Mouse (Mus musculus): Measurements from ENCODE around the gene Igf2bp2. TPM values are rescaled to one million over a fixed set of nuclear protein-coding genes. Genes with fewer than 3 reads are reported as not detected.

Igf2bp2 gene
- total and polyA plus RNA-seq, 3 experiments = 0.43 to 1.5 (median 0.51) TPM

GRCm38 (mm10) chr16:22160386-22161145, 2.5 kb downstream of the Igf2bp2 start:
- TF ChIP-seq EP300 (IDR thresholded peaks at IDR 0.05; ENCODE audit: low read length) (no peak), SMC3 (IDR thresholded peaks at IDR 0.05; ENCODE audit: low read depth, low read length) (no peak), TBP (conservative IDR thresholded peaks at IDR 0.05; ENCODE audit: low read depth, low read length) (no peak), SIN3A (IDR thresholded peaks at IDR 0.05; ENCODE audit: low read length) (no peak), USF2 (conservative IDR thresholded peaks at IDR 0.05; ENCODE audit: low read depth, low read length) (no peak), ZNF384 (IDR thresholded peaks at IDR 0.05; ENCODE audit: low read depth, low read length) (no peak), MXI1 (IDR thresholded peaks at IDR 0.05; ENCODE audit: low read depth, low read length) (no peak), JUND (conservative IDR thresholded peaks at IDR 0.05; ENCODE audit: low read depth, low read length) (no peak), PAX5 (IDR thresholded peaks at IDR 0.05; ENCODE audit: low read length) (no peak)
- Histone ChIP-seq H3K79me2 (replicated peaks; ENCODE audit: control insufficient read depth, extremely low read depth, insufficient read depth, poor library complexity, severe bottlenecking) (no peaks in the 10 kb centered on the region), H3K27me3 (replicated peaks) (no peaks in the 10 kb centered on the region), H3K9ac (ENCODE audit: insufficient read depth, low read depth) (no peak overlapping the region), H3K4me3 (replicated peaks in 1 of 3; ENCODE audit: low read depth in 2 of 3, low read length in 2 of 3, poor library complexity in 1 of 3) (no peak overlapping the region), H3K27ac (ENCODE audit: insufficient read depth, low read depth) (no peak overlapping the region), H3K9me3 (replicated peaks; ENCODE audit: low read length) (peaks cover 22% of the 10 kb centered on the region), H3K4me1 (ENCODE audit: control insufficient read depth in 1 of 2, insufficient read depth in 2 of 2) (no peaks in the 10 kb centered on the region), H3K36me3 (replicated peaks in 1 of 2; ENCODE audit: control insufficient read depth in 1 of 2, insufficient read depth in 1 of 2, low read length in 1 of 2) (no peaks in the 10 kb centered on the region), H3K4me2 (ENCODE audit: insufficient read depth, low read depth, poor library complexity, severe bottlenecking) (no peak overlapping the region)
- dilution Hi-C loops (cut with MboI; ENCODE audit: extremely low pct_ligation_motif_present, extremely low pct_unique_long_range_greater_than_20kb, low sequenced_read_pairs) (no loop called here), in situ Hi-C loops (cut with MboI; ENCODE audit: low pct_ligation_motif_present, low pct_unique_long_range_greater_than_20kb, low sequenced_read_pairs) (no loop called here)
- no peak for DNase-seq (ENCODE audit: extremely low read depth)

- Histone ChIP-seq H3K4me1 (ENCODE audit: control insufficient read depth in 1 of 2, insufficient read depth in 2 of 2) (peaks cover 2 to 12% of the 10 kb centered on the region in 2 experiments), H3K9me3 (replicated peaks; ENCODE audit: low read length) (no peaks in the 10 kb centered on the region), H3K27ac (ENCODE audit: insufficient read depth, low read depth) (no peak overlapping the region), H3K4me2 (ENCODE audit: insufficient read depth, low read depth, poor library complexity, severe bottlenecking) (no peak overlapping the region), H3K4me3 (replicated peaks in 1 of 3; ENCODE audit: low read depth in 2 of 3, low read length in 2 of 3, poor library complexity in 1 of 3) (no peak overlapping the region), H3K36me3 (replicated peaks in 1 of 2; ENCODE audit: control insufficient read depth in 1 of 2, insufficient read depth in 1 of 2, low read length in 1 of 2) (no peaks in the 10 kb centered on the region), H3K79me2 (replicated peaks; ENCODE audit: control insufficient read depth, extremely low read depth, insufficient read depth, poor library complexity, severe bottlenecking) (no peaks in the 10 kb centered on the region), H3K9ac (ENCODE audit: insufficient read depth, low read depth) (no peak overlapping the region), H3K27me3 (replicated peaks) (no peaks in the 10 kb centered on the region)
- dilution Hi-C loops (cut with MboI; ENCODE audit: extremely low pct_ligation_motif_present, extremely low pct_unique_long_range_greater_than_20kb, low sequenced_read_pairs) = no loop called here
- DNase-seq (ENCODE audit: extremely low read depth) = no peak
- no peak for TF ChIP-seq TCF12 (IDR thresholded peaks at IDR 0.05; ENCODE audit: low read depth, low read length)
- in situ Hi-C loops (cut with MboI; ENCODE audit: low pct_ligation_motif_present, low pct_unique_long_range_greater_than_20kb, low sequenced_read_pairs) = no loop called here
These were observed 10.1 kb downstream of the Igf2bp2 start for GRCm38 (mm10) chr16:22152941-22153444.

- H3K4me2 ChIP-seq (ENCODE audit: insufficient read depth, low read depth, poor library complexity, severe bottlenecking) = no peak overlapping the region
- H3K4me1 ChIP-seq (ENCODE audit: control insufficient read depth in 1 of 2, insufficient read depth in 2 of 2) = peaks cover 5 to 12% of the 10 kb centered on the region in 2 experiments
- in situ Hi-C loops (cut with MboI; ENCODE audit: low pct_ligation_motif_present, low pct_unique_long_range_greater_than_20kb, low sequenced_read_pairs) (no loop called here), dilution Hi-C loops (cut with MboI; ENCODE audit: extremely low pct_ligation_motif_present, extremely low pct_unique_long_range_greater_than_20kb, low sequenced_read_pairs) (no loop called here)
- no peaks in the 10 kb centered on the region for H3K36me3 ChIP-seq (replicated peaks in 1 of 2; ENCODE audit: control insufficient read depth in 1 of 2, insufficient read depth in 1 of 2, low read length in 1 of 2)
- no peaks in the 10 kb centered on the region for H3K79me2 ChIP-seq (replicated peaks; ENCODE audit: control insufficient read depth, extremely low read depth, insufficient read depth, poor library complexity, severe bottlenecking)
- no peak for TF ChIP-seq KAT2A (IDR thresholded peaks at IDR 0.05; ENCODE audit: insufficient replicate concordance, low read length)
- TF ChIP-seq MXI1 (IDR thresholded peaks at IDR 0.05; ENCODE audit: low read depth, low read length) = no peak
- TF ChIP-seq HCFC1 (IDR thresholded peaks at IDR 0.05; ENCODE audit: low read depth, low read length) = no peak
- TF ChIP-seq JUN (IDR thresholded peaks at IDR 0.05; ENCODE audit: insufficient read depth, low read depth, low read length) = no peak
- TF ChIP-seq MAZ (IDR thresholded peaks at IDR 0.05; ENCODE audit: low read depth, low read length) = no peak
- no peak for TF ChIP-seq CHD1 (IDR thresholded peaks at IDR 0.05; ENCODE audit: low read depth, low read length)
- TF ChIP-seq SIN3A (IDR thresholded peaks at IDR 0.05; ENCODE audit: low read length) = no peak
- no peak for TF ChIP-seq ZKSCAN1 (IDR thresholded peaks at IDR 0.05; ENCODE audit: borderline replicate concordance, low read depth, low read length)
- no peak for TF ChIP-seq IRF4 (IDR thresholded peaks at IDR 0.05; ENCODE audit: low read depth, low read length)
- no peak for TF ChIP-seq UBTF (IDR thresholded peaks at IDR 0.05; ENCODE audit: low read depth, low read length)
- no peak for TF ChIP-seq TBP (conservative IDR thresholded peaks at IDR 0.05; ENCODE audit: low read depth, low read length)
- TF ChIP-seq ZMIZ1 (IDR thresholded peaks at IDR 0.05; ENCODE audit: low read depth, low read length) = no peak
- TF ChIP-seq ETS1 (conservative IDR thresholded peaks at IDR 0.05; ENCODE audit: low read depth, low read length) = no peak
- H3K4me3 ChIP-seq (replicated peaks in 1 of 3; ENCODE audit: low read depth in 2 of 3, low read length in 2 of 3, poor library complexity in 1 of 3) = no peak overlapping the region
- DNase-seq (ENCODE audit: extremely low read depth) = no peak
- no peaks in the 10 kb centered on the region for H3K27me3 ChIP-seq (replicated peaks)
- no peaks in the 10 kb centered on the region for H3K9me3 ChIP-seq (replicated peaks; ENCODE audit: low read length)
- no peak overlapping the region for H3K9ac ChIP-seq (ENCODE audit: insufficient read depth, low read depth)
- H3K27ac ChIP-seq (ENCODE audit: insufficient read depth, low read depth) = no peak overlapping the region
These were observed 11.3 kb downstream of the Igf2bp2 start for GRCm38 (mm10) chr16:22151706-22152315.

Measured in CH12.LX (cell line).